Mouse (Mus musculus) intestine, embryonic 15.5 days (tissue): ENCODE results near the gene Ncam1. TPM values are rescaled to one million over a fixed set of nuclear protein-coding genes. Genes with fewer than 3 reads are reported as not detected.

Experiments
- ATAC-seq: fragments of 200-750 bp; cut with Nextera tagmentation; 2 replicates; pipeline ENCODE4 v1.8.0; 2017; ENCODE audit warnings: moderate TSS enrichment, moderate library complexity
- H3K27ac ChIP-seq: fragments of 300-500 bp; sonication (generic); 2 replicates; pipeline ENCODE4 v1.5.1; 2015; ENCODE audit warnings: mild to moderate bottlenecking, inconsistent platforms
- H3K27me3 ChIP-seq: fragments of 300-500 bp; sonication (generic); replicated peaks from 2 replicates; pipeline ENCODE4 v1.6.1; 2015; ENCODE audit warnings: inconsistent platforms
- H3K36me3 ChIP-seq: fragments of 300-500 bp; sonication (generic); 2 replicates; pipeline ENCODE4 v1.6.1; 2015; ENCODE audit warnings: inconsistent platforms
- H3K4me1 ChIP-seq: fragments of 300-500 bp; sonication (generic); replicated peaks from 2 replicates; pipeline ENCODE4 v1.6.1; 2015; ENCODE audit warnings: inconsistent platforms
- H3K4me2 ChIP-seq: fragments of 300-500 bp; sonication (generic); replicated peaks from 2 replicates; pipeline ENCODE4 v1.6.1; 2015; ENCODE audit warnings: mild to moderate bottlenecking, inconsistent platforms
- H3K4me3 ChIP-seq: fragments of 300-500 bp; sonication (generic); replicated peaks from 2 replicates; pipeline ENCODE4 v1.5.1; 2015; ENCODE audit warnings: inconsistent platforms
- H3K9ac ChIP-seq: fragments of 300-500 bp; sonication (generic); 2 replicates; pipeline ENCODE4 v1.6.1; 2015; ENCODE audit warnings: inconsistent platforms
- H3K9me3 ChIP-seq: fragments of 300-500 bp; sonication (generic); 2 replicates; pipeline ENCODE4 v1.6.1; 2016; ENCODE audit warnings: inconsistent platforms
- WGBS: fragments of 180-500 bp; shearing (Covaris S2); methylation state at CpG from one replicate; pipeline ENCODE4 v1.1.7; 2015; 5-methylcytosine and 5-hydroxymethylcytosine counted together
- polyA plus RNA-seq: library from polyadenylated mRNA; unstranded; fragments of >200 nt; fragmentation: Nextera tagmentation; extraction: Ambion mirVana; gene quantifications from 2 replicates; pipeline ENCODE4 v1.2.1, GENCODE M21; 2015

The Ncam1 gene
- polyA plus RNA-seq, 1 experiment from 2014 or later: 77.5 TPM

DNA sequence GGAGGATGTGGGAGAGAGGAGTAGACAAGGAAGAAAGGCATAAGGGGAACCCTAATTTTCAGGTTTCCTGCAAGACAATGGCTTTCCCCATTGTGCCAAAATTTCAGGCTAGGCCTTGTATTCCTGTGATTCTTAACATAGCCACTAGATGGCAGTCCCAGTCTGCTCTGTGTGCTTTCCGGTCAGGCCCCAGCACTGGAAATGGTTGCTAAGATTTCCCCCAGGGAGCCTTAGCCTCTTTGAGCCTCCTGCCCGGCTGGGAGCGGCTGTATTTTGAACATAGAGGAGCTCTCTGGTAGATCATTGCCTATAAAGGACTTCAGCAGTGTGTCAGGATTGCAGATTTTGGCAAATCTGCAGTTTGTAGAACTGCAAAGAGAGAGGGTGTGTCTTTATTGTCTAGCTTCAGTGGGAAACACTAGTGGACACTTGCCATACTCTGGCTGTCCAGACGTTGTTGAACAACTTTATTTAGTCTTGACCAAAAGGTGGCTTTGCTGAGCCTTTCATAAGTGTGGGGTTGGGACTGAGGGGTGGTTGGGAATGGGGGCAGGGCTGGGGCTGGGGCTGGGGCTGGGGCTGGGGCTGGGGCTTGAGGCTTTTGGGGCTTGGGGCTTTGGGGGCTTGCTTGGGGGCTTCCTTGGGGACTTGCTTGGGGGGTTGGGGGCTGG, 304.6 kb downstream of the Ncam1 start:
- Histone ChIP-seq H3K27ac (no peak overlapping the region), H3K9me3 (no peaks in the 10 kb centered on the region), H3K4me1 (no peaks in the 10 kb centered on the region), H3K4me2 (no peak overlapping the region), H3K36me3 (no peaks in the 10 kb centered on the region), H3K4me3 (no peak overlapping the region), H3K9ac (no peak overlapping the region), H3K27me3 (no peaks in the 10 kb centered on the region)
- ATAC-seq: peak; percentile 66
- WGBS: 2% methylated on average over 4 of the region's 4 CpGs

DNA sequence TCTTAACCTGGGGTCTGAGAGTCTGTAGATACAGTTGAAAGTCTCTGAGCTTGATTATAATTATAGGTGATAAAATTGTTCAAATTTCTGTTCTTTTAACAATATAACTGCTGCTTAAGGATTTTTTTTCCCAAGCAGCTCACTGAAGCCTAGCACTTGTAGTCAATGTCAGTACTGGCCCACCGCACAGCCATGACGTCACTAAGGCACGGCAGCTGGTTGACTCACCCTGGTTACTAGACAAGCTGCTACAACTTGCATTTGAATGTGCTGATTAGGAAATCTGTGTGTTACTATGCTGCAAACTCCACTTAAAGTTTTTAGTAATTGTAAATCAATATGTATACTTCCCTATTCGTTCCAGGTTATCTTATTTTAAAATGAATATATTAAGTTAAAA, 308.1 kb downstream of the Ncam1 start:
- Histone ChIP-seq H3K9ac (no peak overlapping the region), H3K4me2 (no peak overlapping the region), H3K27me3 (no peaks in the 10 kb centered on the region), H3K4me1 (peaks cover 4% of the 10 kb centered on the region; the same call in 1 of the 2 replicates), H3K9me3 (no peaks in the 10 kb centered on the region), H3K36me3 (no peaks in the 10 kb centered on the region), H3K27ac (no peak overlapping the region), H3K4me3 (no peak overlapping the region)
- 80% methylated on average over 4 of the region's 4 CpGs for WGBS
- ATAC-seq: no peak

GRCm38 (mm10) chr9:49488912-49489895, 309.5 kb downstream of the Ncam1 start:
- ATAC-seq: peak; percentile 42; the same call in 1 of the 2 replicates
- Histone ChIP-seq H3K4me1 (peaks cover 4% of the 10 kb centered on the region; the same call in 1 of the 2 replicates), H3K27me3 (no peaks in the 10 kb centered on the region), H3K36me3 (no peaks in the 10 kb centered on the region), H3K4me3 (no peak overlapping the region), H3K9me3 (no peaks in the 10 kb centered on the region), H3K4me2 (peak overlapping the region; percentile 48), H3K9ac (no peak overlapping the region), H3K27ac (no peak overlapping the region)
- WGBS: 28% methylated on average over 16 of the region's 16 CpGs

GRCm38 (mm10) chr9:49488258-49488657, 310.5 kb downstream of the Ncam1 start:
- peaks cover 4% of the 10 kb centered on the region; the same call in 1 of the 2 replicates for H3K4me1 ChIP-seq
- no peak overlapping the region for H3K4me2 ChIP-seq
- no peak overlapping the region for H3K27ac ChIP-seq
- no peak overlapping the region for H3K9ac ChIP-seq
- H3K4me3 ChIP-seq: no peak overlapping the region
- no peaks in the 10 kb centered on the region for H3K9me3 ChIP-seq
- no peaks in the 10 kb centered on the region for H3K27me3 ChIP-seq
- whole genome bisulfite sequencing: 69% methylated on average over 7 of the region's 7 CpGs
- H3K36me3 ChIP-seq: no peaks in the 10 kb centered on the region
- no peak for ATAC-seq

DNA sequence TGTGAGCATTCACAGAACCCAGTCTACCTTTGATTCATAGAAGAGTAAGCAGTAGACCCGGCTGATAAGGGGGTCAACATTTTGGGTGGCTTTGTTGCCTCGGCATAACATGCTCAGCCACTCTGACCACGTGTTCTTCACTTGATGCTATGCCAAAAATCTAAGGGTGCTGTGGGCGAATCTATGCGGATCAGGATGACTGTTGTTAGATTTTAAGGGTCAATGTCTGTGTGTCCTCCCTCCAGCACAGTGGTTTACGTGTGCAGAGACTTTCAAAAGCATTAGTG, 311.1 kb downstream of the Ncam1 start:
- H3K4me2 ChIP-seq: no peak overlapping the region
- H3K36me3 ChIP-seq: no peaks in the 10 kb centered on the region
- H3K4me3 ChIP-seq: no peak overlapping the region
- H3K27ac ChIP-seq: no peak overlapping the region
- H3K9me3 ChIP-seq: no peaks in the 10 kb centered on the region
- no peak for ATAC-seq
- WGBS: 77% methylated on average over 6 of the region's 6 CpGs
- H3K27me3 ChIP-seq: no peaks in the 10 kb centered on the region
- H3K9ac ChIP-seq: no peak overlapping the region
- peaks cover 4% of the 10 kb centered on the region; the same call in 1 of the 2 replicates for H3K4me1 ChIP-seq

DNA sequence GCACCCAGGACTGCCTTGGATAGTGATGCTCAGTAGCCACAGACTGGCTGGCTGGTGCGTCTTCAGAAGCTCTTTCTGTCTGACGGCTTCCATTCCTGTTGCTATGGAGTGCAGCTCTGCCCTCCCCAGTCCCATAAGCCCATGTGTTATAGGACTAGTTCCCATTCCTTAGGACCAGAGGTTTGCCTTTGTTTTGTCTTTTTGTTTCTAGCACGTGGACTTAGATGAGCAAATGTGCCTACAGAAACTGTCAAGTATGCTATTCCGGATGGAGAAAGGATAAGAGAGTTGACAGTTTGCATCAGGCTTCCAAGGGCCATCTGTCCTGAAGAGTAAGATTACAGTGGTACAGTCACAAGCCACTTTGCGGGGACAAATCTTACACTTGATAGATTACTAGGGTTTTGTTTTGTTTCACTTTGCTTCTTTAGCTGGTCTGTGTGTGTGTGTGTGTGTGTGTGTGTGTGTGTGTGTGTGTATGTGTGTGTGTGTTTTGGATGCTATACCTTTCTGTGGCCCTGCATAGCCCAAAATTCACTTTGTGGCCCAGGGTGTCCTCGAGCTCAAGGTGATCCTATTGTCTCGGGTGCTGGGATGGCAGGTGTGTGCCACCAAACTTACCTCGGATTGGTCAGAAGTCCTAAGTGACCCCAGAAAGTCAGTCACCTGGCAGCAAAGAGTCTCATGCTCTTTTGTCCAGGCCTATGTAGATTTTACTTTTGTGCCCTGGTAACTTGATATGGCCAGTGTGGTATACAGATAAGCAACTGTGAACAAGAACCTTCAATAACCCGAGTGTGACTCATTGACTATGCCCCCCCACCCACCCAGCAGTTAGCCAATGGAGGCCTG, 311.7 kb downstream of the Ncam1 start:
- Histone ChIP-seq H3K4me1 (peaks cover 4% of the 10 kb centered on the region; the same call in 1 of the 2 replicates), H3K4me3 (no peak overlapping the region), H3K9ac (no peak overlapping the region), H3K9me3 (no peaks in the 10 kb centered on the region), H3K36me3 (no peaks in the 10 kb centered on the region), H3K27me3 (no peaks in the 10 kb centered on the region), H3K27ac (no peak overlapping the region), H3K4me2 (no peak overlapping the region)
- WGBS: 73% methylated on average over 9 of the region's 9 CpGs
- no peak for ATAC-seq

- 0 out of 2 replicates have a peak within 1 kb of the TSS, but pooled peaks have one; percentile 13 for H3K27ac ChIP-seq
- WGBS: 1% methylated on average over 18 of the region's 18 CpGs
These were observed 312.8 kb downstream of the Ncam1 start, which contains the start of gene Ttc12 for GRCm38 (mm10) chr9:49485892-49486311. Gene Ttc12, minus strand, starts transcription at chr9:49486225.

GRCm38 (mm10) chr9:49485250-49485891, 313.4 kb downstream of the Ncam1 start:
- Histone ChIP-seq H3K9ac (peak overlapping the region; percentile 47), H3K4me2 (peak overlapping the region; percentile 91), H3K36me3 (no peaks in the 10 kb centered on the region), H3K4me1 (peaks cover 4% of the 10 kb centered on the region; the same call in 1 of the 2 replicates), H3K9me3 (no peaks in the 10 kb centered on the region), H3K27me3 (no peaks in the 10 kb centered on the region), H3K4me3 (peak overlapping the region; percentile 59), H3K27ac (0 out of 2 replicates have a peak overlapping the region, but pooled peaks have one; percentile 13)
- ATAC-seq: peak; percentile 44; the same call in 1 of the 2 replicates
- WGBS: 4% methylated on average over 21 of the region's 21 CpGs

More at GRCm38 (mm10) chr9:49485892-49486311, 312.8 kb downstream of the Ncam1 start, which contains the start of gene Ttc12:
- H3K4me2 ChIP-seq: peak within 1 kb of the TSS; percentile 91
- no peaks in the 10 kb centered on the region for H3K9me3 ChIP-seq
- H3K27me3 ChIP-seq: no peaks in the 10 kb centered on the region
- peak within 1 kb of the TSS; percentile 59 for H3K4me3 ChIP-seq
- peaks cover 4% of the 10 kb centered on the region; the same call in 1 of the 2 replicates for H3K4me1 ChIP-seq
- ATAC-seq: peak; percentile 95
- no peaks in the 10 kb centered on the region for H3K36me3 ChIP-seq
- peak within 1 kb of the TSS; percentile 47 for H3K9ac ChIP-seq

GRCm38 (mm10) chr9:49483316-49483715, 315.4 kb downstream of the Ncam1 start:
- Histone ChIP-seq H3K27me3 (no peaks in the 10 kb centered on the region), H3K9ac (no peak overlapping the region), H3K4me3 (no peak overlapping the region), H3K4me1 (peaks cover 4% of the 10 kb centered on the region; the same call in 1 of the 2 replicates), H3K9me3 (no peaks in the 10 kb centered on the region), H3K4me2 (no peak overlapping the region), H3K36me3 (no peaks in the 10 kb centered on the region), H3K27ac (no peak overlapping the region)
- 40% methylated on average over 10 of the region's 10 CpGs for WGBS
- ATAC-seq: no peak

DNA sequence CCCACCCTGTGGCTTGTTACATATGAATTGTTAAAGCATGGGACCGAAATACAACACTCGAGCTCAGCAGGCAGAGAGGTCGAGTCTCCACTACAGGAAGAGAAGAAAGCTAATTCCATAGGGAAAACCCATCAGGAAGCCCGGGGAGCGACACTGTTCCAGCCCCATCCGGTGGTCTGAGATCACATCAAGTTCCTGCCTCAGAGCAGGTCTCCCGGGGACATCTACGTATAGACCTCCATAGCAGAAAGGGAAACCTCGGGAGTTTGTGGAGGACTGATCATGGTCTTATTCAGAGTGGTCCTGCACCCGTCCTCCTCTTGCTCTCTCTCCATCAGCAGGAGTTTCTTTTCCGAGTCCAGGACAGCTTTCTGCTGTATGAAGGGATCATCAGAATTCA, 326.6 kb downstream of the Ncam1 start:
- H3K27me3 ChIP-seq: no peaks in the 10 kb centered on the region
- no peak overlapping the region for H3K9ac ChIP-seq
- no peaks in the 10 kb centered on the region for H3K36me3 ChIP-seq
- no peak overlapping the region for H3K4me2 ChIP-seq
- H3K4me3 ChIP-seq: no peak overlapping the region
- no peaks in the 10 kb centered on the region for H3K4me1 ChIP-seq
- H3K27ac ChIP-seq: no peak overlapping the region
- ATAC-seq: no peak
- WGBS: 62% methylated on average over 11 of the region's 11 CpGs
- H3K9me3 ChIP-seq: no peaks in the 10 kb centered on the region

GRCm38 (mm10) chr9:49470946-49471345, 327.8 kb downstream of the Ncam1 start:
- Histone ChIP-seq H3K4me2 (no peak overlapping the region), H3K36me3 (no peaks in the 10 kb centered on the region), H3K27ac (no peak overlapping the region), H3K4me3 (no peak overlapping the region), H3K27me3 (no peaks in the 10 kb centered on the region), H3K4me1 (no peaks in the 10 kb centered on the region), H3K9ac (no peak overlapping the region), H3K9me3 (no peaks in the 10 kb centered on the region)
- ATAC-seq: no peak
- WGBS: 86% methylated on average over 6 of the region's 6 CpGs
